Mouse (Mus musculus): ENCODE results near the gene Nfe2l2.

DNA sequence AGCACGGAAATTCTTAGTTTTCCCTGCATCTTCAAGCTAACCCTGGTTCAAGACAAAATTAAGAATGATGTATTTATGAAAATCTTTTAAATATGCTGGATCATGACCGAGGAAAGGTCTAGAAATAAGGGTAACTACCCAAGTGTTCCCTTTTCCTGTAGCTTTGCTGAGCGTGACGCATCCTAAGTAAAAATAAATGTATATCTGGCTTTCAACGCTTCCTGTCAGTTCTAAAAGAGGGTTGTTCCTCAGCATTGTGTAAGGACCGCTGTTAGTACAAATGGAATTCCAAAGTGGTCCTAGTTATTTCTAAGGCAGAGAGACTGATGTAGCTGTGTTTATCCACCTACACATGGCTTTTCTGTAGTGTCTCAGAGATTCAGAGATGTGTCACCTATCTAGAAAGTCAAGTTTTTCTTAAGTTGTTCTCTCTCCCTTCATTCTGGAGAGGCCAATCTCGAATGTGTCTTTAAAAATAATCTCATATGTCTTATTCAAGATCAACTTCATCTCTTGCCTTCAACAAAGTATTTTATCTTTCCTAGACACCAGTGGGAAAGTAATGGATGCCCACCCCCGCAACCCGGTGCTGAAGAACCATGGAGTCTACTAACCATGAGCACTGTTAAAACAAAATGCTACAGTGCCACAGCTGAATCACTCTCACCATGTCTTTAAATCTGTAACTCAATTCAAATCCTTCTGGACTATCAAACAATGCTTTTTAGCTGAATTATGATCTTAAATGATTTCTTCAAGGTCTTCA lies 2.4 kb downstream of the Nfe2l2 start:
- TF ChIP-seq EP300 (IDR thresholded peaks at IDR 0.05; ENCODE audit: low read depth) (no peak), CTCF (IDR thresholded peaks at IDR 0.05; ENCODE audit: low read depth) (no peak)

Data from heart, postnatal 0 days (tissue).